Mouse (Mus musculus) testis, adult 2 months (tissue): ENCODE measurements around the gene Msmp.

Experiments used
- CTCF ChIP-seq: fragments of 200-500 bp; IDR thresholded peaks from 2 replicates; pipeline ENCODE4 v1.5.1; 2012; ENCODE audit warnings: low read depth, mild to moderate bottlenecking, inconsistent platforms, low read length, moderate library complexity; ENCODE audit not compliant: control insufficient read depth, insufficient read depth, insufficient replicate concordance
- POLR2A ChIP-seq: fragments of 200-500 bp; IDR thresholded peaks from 2 replicates; pipeline ENCODE4 v1.6.1; 2012; ENCODE audit warnings: low read depth, mild to moderate bottlenecking, inconsistent platforms, low read length, moderate library complexity; ENCODE audit not compliant: control insufficient read depth

GRCm38 (mm10) chr4:43630671-43631045 is 46.4 kb upstream of the Msmp start:
- TF ChIP-seq CTCF, result no peak
- no peak for TF ChIP-seq POLR2A
